Mouse (Mus musculus): ENCODE results near the gene Ufc1.

- TF ChIP-seq POLR2A (IDR thresholded peaks at IDR 0.05; ENCODE audit: control insufficient read depth, low read depth, low read length) (no peak), CTCF (IDR thresholded peaks at IDR 0.05; ENCODE audit: control insufficient read depth, insufficient read depth, insufficient replicate concordance, low read depth, low read length) (no peak)
These were observed 15.7 kb downstream of the Ufc1 start for GRCm38 (mm10) chr1:171279012-171279705.
